Mouse (Mus musculus): ENCODE results near the gene C87436.

GRCm38 (mm10) chr6:86510979-86511378 lies 72.8 kb downstream of the C87436 start:
- TF ChIP-seq CTCF (IDR thresholded peaks at IDR 0.05; ENCODE audit: insufficient read depth, low read depth, low read length), result no peak
- TF ChIP-seq POLR2A (IDR thresholded peaks at IDR 0.05; ENCODE audit: insufficient read depth, low read depth, low read length), result no peak
